Mouse (Mus musculus): ENCODE measurements around the gene Pcyt2. TPM values are rescaled to one million over a fixed set of nuclear protein-coding genes. Genes with fewer than 3 reads are reported as not detected.

Gene Pcyt2
- polyA plus RNA-seq, 1 experiment from 2014 or later: 147 TPM

DNA sequence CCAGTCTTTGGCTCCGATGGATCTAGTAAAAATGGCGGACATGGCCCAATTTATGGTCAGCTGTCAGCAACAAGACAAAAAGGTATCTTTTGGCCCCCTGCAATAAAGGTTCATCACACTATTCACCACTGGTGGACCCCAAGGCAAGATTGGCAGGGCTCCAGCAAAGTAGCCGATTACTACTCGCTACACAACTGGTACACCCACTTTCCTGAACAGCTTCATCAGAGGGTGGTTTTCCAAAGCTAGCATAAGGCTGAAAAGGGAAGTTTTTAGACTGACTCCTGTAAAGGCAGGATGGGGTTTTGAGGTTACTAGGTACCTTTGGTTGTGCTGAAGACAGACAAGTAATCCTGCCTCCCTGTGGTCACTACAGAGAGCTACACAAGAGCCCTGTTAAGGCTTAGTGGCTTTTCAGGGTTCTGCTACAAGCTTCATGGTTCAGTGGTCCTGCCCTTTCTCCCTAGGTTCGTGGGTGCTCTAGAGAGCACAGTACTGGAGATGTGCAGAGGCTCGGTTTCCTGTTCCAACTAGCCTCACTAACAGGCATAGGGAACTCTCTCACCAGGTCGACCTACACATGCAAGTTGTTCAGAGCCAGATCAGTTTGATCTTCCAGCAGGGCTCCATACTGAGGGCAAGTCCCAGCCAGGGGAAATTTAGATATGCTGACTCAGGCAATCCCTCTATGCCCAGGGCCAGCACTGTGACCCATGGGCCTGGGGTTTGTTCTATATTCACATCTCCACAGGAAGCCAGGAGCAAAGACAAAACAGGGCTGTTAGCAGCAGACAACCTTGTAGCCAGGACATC lies 40.3 kb downstream of the Pcyt2 start:
- Histone ChIP-seq H3K27me3 (no peaks in the 10 kb centered on the region), H3K36me3 (peaks cover 26% of the 10 kb centered on the region), H3K4me2 (replicated peaks) (no peak overlapping the region), H3K9ac (no peak overlapping the region), H3K4me3 (no peak overlapping the region), H3K9me3 (no peaks in the 10 kb centered on the region), H3K27ac (peak overlapping the region; percentile 46; the same call in 1 of the 2 replicates), H3K4me1 (peaks cover 34% of the 10 kb centered on the region)
- ATAC-seq (ENCODE audit: insufficient number of reproducible peaks, insufficient read depth, low FRiP score, low TSS enrichment): no peak
- 84% methylated on average over 7 of the region's 7 CpGs for WGBS

DNA sequence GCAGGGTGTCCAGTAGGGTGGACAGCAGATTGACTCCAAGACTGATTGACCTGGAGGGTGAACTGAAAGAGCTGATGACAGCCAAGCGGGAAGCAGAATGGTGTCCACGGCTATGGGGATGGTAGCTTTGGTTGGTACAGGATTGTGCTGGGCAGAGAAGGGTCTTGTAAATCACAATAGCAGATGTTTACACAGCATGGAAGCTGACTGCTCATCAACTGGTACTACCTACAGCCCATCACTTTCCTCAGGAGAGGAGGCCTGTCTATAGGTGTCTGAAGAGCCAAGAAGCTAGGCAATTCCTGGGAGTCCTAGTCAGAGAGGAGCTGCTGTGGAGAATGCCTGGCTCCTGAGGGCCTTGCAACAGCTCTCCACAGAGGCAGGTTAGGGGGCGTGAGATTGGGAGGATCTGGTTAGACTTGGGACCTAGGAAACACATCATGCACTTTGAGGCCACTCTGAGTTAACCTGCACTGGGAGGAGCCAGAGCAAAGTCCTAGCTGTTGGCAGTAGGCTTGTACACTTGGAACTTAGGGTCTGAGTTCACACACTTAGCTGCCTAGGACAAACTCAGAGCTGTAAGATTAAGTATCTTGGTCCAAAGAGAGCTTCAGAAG lies 41.3 kb downstream of the Pcyt2 start:
- H3K36me3 ChIP-seq: peaks cover 27% of the 10 kb centered on the region
- H3K27me3 ChIP-seq: no peaks in the 10 kb centered on the region
- no peak overlapping the region for H3K9ac ChIP-seq
- no peak overlapping the region for H3K27ac ChIP-seq
- H3K9me3 ChIP-seq: no peaks in the 10 kb centered on the region
- 76% methylated on average over 3 of the region's 3 CpGs for WGBS
- peaks cover 32% of the 10 kb centered on the region for H3K4me1 ChIP-seq
- no peak for ATAC-seq (ENCODE audit: insufficient number of reproducible peaks, insufficient read depth, low FRiP score, low TSS enrichment)
- H3K4me2 ChIP-seq (replicated peaks): no peak overlapping the region
- no peak overlapping the region for H3K4me3 ChIP-seq

DNA sequence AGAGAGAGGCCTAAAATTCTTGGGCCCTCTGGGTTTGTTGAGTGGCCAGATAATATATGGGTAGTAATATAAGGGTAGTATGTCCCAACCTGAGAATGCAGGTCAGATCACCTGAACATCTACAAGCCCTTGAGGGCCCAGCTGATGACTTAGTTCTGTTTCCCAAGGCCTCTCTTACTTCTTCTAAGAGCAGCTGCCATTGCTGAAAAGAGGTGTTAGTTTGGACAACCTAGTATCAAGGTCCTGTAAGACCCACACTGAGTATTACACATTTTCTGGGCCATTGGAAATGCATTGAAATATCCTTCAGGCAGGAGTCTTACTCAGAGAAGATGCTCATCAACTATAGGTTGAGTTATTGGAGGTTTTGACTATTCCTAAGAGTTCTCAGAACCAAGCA lies 41.8 kb downstream of the Pcyt2 start:
- no peak overlapping the region for H3K9ac ChIP-seq
- ATAC-seq (ENCODE audit: insufficient number of reproducible peaks, insufficient read depth, low FRiP score, low TSS enrichment): no peak
- no peaks in the 10 kb centered on the region for H3K27me3 ChIP-seq
- H3K9me3 ChIP-seq: no peaks in the 10 kb centered on the region
- H3K4me2 ChIP-seq (replicated peaks): no peak overlapping the region
- peaks cover 37% of the 10 kb centered on the region for H3K4me1 ChIP-seq
- H3K36me3 ChIP-seq: peaks cover 33% of the 10 kb centered on the region
- H3K27ac ChIP-seq: no peak overlapping the region
- no peak overlapping the region for H3K4me3 ChIP-seq

DNA sequence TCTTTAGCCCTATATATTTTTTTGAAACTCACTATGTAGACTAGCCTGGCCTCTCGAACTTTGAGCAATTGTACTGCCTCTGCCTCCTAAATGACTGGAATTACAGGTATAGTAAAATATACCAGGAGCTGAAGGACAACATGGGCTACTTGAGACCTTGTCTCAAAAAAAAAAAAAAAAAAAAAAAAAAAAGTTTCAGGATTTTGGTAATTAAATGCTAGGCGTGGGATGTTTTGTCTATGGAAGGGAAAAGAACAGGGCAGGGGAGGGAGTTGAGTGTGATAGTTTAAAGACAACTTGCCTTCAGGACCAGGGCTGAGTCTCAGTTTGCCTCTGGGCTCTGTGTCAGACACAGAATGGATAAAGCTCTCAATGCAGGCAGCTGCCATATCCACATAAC lies 42.7 kb downstream of the Pcyt2 start:
- Histone ChIP-seq H3K4me2 (replicated peaks) (no peak overlapping the region), H3K36me3 (peaks cover 42% of the 10 kb centered on the region), H3K27me3 (no peaks in the 10 kb centered on the region), H3K9me3 (no peaks in the 10 kb centered on the region), H3K4me3 (no peak overlapping the region), H3K27ac (no peak overlapping the region), H3K9ac (no peak overlapping the region), H3K4me1 (peaks cover 37% of the 10 kb centered on the region)
- 66% methylated on average over 2 of the region's 2 CpGs for WGBS
- no peak for ATAC-seq (ENCODE audit: insufficient number of reproducible peaks, insufficient read depth, low FRiP score, low TSS enrichment)

DNA sequence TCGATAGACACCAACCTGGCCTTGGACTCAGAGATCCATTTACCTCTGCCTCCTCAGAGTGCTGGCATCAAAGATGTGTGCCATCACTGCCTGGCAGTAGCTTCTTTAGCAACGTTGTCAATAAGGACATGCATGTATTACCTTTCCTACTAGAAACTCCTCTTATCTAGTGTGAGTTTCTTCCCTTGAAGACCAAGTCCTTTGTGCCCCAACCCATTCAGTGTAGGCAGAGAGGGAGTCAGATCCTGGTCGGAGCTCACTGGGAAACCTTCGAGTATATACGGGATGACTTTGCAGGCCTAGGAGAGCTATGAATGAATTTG lies 43.5 kb downstream of the Pcyt2 start:
- no peaks in the 10 kb centered on the region for H3K27me3 ChIP-seq
- H3K27ac ChIP-seq: no peak overlapping the region
- H3K4me3 ChIP-seq: peak overlapping the region; percentile 99
- H3K4me2 ChIP-seq (replicated peaks): peak overlapping the region; percentile 95
- peak overlapping the region; percentile 88; the same call in 1 of the 2 replicates for H3K9ac ChIP-seq
- no peaks in the 10 kb centered on the region for H3K9me3 ChIP-seq
- ATAC-seq (ENCODE audit: insufficient number of reproducible peaks, insufficient read depth, low FRiP score, low TSS enrichment): no peak
- peaks cover 29% of the 10 kb centered on the region for H3K4me1 ChIP-seq
- WGBS: 54% methylated on average over 5 of the region's 5 CpGs
- H3K36me3 ChIP-seq: peaks cover 42% of the 10 kb centered on the region

DNA sequence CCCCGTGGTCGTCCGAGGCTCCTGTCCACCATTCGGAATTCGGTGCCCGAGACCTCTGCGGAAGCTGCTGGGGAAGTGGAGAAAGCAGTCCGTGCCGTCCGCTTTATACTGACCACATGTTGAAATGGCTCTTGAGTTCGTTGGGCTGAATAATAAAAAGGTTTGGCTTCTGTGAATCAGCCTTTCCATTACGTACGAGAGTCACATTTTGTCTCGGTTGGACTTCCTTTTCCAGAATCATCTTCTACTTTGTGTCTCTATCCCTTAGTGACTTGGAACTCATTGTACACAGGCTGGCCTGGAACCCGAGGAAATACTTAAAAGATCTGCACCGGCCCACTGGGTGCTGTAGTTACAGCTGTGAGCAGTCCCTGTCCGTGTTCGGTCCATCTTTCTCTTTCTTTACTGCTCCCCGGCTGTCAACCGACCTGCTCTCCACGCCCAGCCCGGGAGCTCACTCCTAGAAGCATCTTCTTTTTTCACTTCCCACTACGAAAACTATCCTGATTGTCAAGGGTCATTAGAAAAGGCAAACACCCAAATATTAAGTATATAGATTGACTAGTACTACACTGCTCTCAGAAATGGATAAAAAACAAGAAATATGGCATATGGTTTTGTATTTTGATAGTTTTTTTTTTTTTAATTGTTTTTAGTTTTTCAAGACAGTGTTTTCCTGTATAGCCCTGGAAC lies 44.0 kb downstream of the Pcyt2 start:
- peaks cover 39% of the 10 kb centered on the region for H3K36me3 ChIP-seq
- under 1% methylated on average over 23 of the region's 23 CpGs for WGBS
- no peaks in the 10 kb centered on the region for H3K9me3 ChIP-seq
- peaks cover 24% of the 10 kb centered on the region for H3K4me1 ChIP-seq
- H3K27ac ChIP-seq: peak overlapping the region; percentile 88
- no peak for ATAC-seq (ENCODE audit: insufficient number of reproducible peaks, insufficient read depth, low FRiP score, low TSS enrichment)
- H3K4me2 ChIP-seq (replicated peaks): peak overlapping the region; percentile 95
- peak overlapping the region; percentile 88 for H3K9ac ChIP-seq
- H3K4me3 ChIP-seq: peak overlapping the region; percentile 99
- no peaks in the 10 kb centered on the region for H3K27me3 ChIP-seq

DNA sequence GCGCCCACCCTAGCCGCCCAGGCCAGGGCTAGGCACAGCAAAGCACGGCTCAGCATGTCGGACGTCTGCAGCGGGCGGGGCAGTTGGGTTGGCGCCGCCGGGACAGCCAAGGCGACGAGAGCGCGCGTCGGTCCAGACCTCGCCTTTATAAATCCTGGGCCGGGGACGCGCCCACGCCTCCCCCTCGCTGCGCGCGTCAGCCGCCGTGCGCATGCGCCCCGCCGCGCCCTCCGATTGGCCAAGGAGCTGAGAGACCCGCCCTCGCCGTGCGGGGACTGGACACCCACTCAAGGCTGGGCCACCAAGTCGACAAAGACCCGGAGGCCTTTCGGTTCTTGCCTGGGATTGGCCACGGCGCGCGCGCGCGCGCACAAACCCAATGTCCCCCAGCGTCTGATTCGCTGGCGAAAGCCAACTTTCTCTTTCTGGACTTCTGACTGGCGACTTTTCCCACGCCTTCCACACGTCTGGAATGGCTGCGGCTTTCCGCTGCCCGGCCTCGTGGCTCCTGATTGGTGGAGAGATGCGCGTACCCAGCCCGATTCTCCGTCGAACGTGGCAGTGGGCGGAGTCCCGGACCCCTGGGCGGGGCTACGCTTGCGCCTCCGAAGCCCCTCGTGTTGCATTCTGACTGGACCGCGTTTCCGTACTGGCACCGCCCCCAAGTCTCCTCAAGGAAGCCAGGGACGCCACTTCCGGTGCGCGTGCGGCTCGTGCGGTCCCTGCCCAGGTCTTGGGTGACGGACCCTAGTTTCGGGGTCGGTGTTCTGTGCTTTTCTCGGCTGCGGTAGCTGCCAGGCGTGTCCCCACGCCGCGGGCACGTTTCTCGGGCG lies 44.8 kb downstream of the Pcyt2 start, which contains the start of gene P4hb:
P4hb (minus strand) TSS at position 502 of the 833 bp plus-strand sequence.
- Histone ChIP-seq H3K4me3 (peak within 1 kb of the TSS; percentile 99), H3K9ac (peak within 1 kb of the TSS; percentile 99), H3K4me2 (replicated peaks) (peak within 1 kb of the TSS; percentile 95), H3K27ac (peak within 1 kb of the TSS; percentile 88), H3K4me1 (peaks cover 23% of the 10 kb centered on the region), H3K9me3 (no peaks in the 10 kb centered on the region), H3K36me3 (peaks cover 39% of the 10 kb centered on the region), H3K27me3 (no peaks in the 10 kb centered on the region)
- WGBS: under 1% methylated on average over 88 of the region's 94 CpGs
- ATAC-seq (ENCODE audit: insufficient number of reproducible peaks, insufficient read depth, low FRiP score, low TSS enrichment): peak; percentile 97

DNA sequence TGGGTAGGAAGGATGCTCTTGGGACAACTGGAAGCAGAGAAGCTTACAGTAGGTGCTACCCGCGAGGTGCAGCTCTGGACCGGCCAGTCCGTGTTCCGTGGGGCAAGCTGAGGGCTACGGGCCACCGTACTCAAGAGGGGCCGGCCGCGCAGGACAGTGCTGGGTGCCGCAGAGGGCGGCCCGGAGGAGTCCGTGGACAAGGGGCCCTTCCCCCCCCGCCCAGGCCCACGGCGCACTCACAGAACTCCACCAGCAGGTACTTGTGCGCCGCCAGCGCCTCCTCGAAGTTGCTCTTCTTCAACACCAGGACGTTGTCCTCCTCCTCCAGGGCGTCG lies 45.4 kb downstream of the Pcyt2 start:
- 0% methylated on average over 21 of the region's 24 CpGs for WGBS
- Histone ChIP-seq H3K4me3 (peak overlapping the region; percentile 99), H3K9ac (peak overlapping the region; percentile 99), H3K36me3 (peaks cover 39% of the 10 kb centered on the region), H3K27ac (peak overlapping the region; percentile 88), H3K27me3 (no peaks in the 10 kb centered on the region), H3K4me1 (peaks cover 23% of the 10 kb centered on the region), H3K9me3 (no peaks in the 10 kb centered on the region), H3K4me2 (replicated peaks) (peak overlapping the region; percentile 95)
- peak; percentile 12 for ATAC-seq (ENCODE audit: insufficient number of reproducible peaks, insufficient read depth, low FRiP score, low TSS enrichment)

DNA sequence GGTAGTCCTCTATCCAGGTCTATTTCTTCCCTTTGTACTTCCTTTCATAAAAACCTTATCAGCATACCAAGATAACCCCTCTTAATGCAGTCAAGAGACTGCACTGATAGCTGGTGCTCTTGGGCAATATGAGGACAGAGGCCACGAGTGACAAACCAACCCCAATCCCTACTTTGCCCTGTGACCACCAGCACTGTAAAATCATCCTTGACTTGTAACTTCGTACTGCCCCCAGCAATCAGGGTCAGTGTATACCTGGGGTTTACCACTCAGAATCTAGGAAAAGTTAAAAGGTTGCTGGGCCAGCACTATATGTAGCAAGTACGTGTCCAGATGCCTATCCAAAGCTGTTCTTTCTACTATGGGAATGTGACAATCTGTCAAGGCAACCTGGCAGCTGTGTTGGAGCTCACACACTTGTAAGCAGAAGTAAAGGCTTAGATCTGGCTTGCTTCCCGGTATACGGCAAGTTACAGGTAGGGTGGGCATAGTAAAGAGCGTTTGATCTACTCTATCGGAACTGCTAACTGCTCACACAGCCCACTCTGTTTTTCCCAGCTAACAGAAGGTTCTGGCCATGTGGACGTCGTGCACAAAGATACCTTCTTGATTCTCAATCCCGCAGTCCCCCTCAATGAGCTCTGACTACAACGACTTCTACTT lies 45.9 kb downstream of the Pcyt2 start:
- H3K4me3 ChIP-seq: peak overlapping the region; percentile 99
- H3K27me3 ChIP-seq: no peaks in the 10 kb centered on the region
- WGBS: 10% methylated on average over 11 of the region's 11 CpGs
- peaks cover 42% of the 10 kb centered on the region for H3K36me3 ChIP-seq
- H3K27ac ChIP-seq: peak overlapping the region; percentile 88
- H3K9me3 ChIP-seq: no peaks in the 10 kb centered on the region
- peaks cover 23% of the 10 kb centered on the region for H3K4me1 ChIP-seq
- peak overlapping the region; percentile 95 for H3K4me2 ChIP-seq (replicated peaks)
- peak overlapping the region; percentile 99 for H3K9ac ChIP-seq
- no peak for ATAC-seq (ENCODE audit: insufficient number of reproducible peaks, insufficient read depth, low FRiP score, low TSS enrichment)

DNA sequence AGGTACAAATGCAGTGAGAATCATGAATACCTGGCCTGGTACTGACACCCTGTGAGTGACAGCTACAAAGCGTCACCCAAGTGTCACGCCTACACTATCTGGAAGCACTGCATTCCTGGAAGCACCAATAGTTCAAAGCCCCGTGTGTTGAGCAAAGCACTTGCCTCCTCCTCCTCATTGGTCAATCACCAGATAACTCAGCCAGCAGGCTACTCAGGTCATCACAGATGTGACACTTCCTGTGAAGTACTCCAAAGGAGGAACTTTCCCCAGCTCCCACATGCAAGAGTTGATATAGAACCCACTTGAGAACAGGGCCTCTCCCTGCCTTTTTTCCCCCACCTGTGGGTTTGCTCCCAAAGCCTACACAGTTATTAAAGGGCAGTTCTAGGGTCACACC lies 46.6 kb downstream of the Pcyt2 start:
- WGBS: 79% methylated on average over 3 of the region's 3 CpGs
- Histone ChIP-seq H3K9me3 (no peaks in the 10 kb centered on the region), H3K4me2 (replicated peaks) (peak overlapping the region; percentile 95), H3K36me3 (peaks cover 49% of the 10 kb centered on the region), H3K27me3 (no peaks in the 10 kb centered on the region), H3K27ac (no peak overlapping the region), H3K4me1 (peaks cover 23% of the 10 kb centered on the region), H3K9ac (peak overlapping the region; percentile 99), H3K4me3 (peak overlapping the region; percentile 99)
- no peak for ATAC-seq (ENCODE audit: insufficient number of reproducible peaks, insufficient read depth, low FRiP score, low TSS enrichment)

DNA sequence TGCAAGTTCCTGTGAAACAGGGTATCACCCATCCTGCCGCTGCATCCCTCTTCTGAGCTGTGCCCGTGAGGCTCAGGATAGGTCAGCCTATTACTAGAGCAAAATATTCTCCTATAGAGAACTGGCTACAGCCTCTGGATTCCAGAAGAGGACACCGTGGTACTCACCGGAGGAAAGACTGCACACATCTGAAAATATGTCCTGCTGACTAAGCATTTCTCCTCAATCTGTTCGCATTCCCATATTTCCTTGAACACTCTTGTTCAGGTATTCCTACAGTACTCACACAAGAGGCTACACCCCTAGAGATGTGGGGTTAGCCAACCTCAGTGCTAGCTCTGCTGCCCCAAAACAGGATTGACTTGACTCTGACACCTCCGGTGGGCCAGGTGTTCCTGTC lies 49.4 kb downstream of the Pcyt2 start:
- no peak for ATAC-seq (ENCODE audit: insufficient number of reproducible peaks, insufficient read depth, low FRiP score, low TSS enrichment)
- Histone ChIP-seq H3K4me3 (no peak overlapping the region), H3K27ac (no peak overlapping the region), H3K4me1 (peaks cover 16% of the 10 kb centered on the region), H3K9ac (no peak overlapping the region), H3K9me3 (no peaks in the 10 kb centered on the region), H3K36me3 (peaks cover 76% of the 10 kb centered on the region), H3K4me2 (replicated peaks) (no peak overlapping the region), H3K27me3 (no peaks in the 10 kb centered on the region)
- WGBS: 93% methylated on average over 6 of the region's 6 CpGs

All from embryonic facial prominence, embryonic 12.5 days (tissue).